Mouse (Mus musculus): ENCODE results near the gene Olfr1097. TPM values are rescaled to one million over a fixed set of nuclear protein-coding genes. Genes with fewer than 3 reads are reported as not detected.

The Olfr1097 gene
- under 1 TPM in 1 of 2 experiments, not detected in 1; 0.17 TPM for polyA plus RNA-seq (2017; shearing (Covaris generic))

DNA sequence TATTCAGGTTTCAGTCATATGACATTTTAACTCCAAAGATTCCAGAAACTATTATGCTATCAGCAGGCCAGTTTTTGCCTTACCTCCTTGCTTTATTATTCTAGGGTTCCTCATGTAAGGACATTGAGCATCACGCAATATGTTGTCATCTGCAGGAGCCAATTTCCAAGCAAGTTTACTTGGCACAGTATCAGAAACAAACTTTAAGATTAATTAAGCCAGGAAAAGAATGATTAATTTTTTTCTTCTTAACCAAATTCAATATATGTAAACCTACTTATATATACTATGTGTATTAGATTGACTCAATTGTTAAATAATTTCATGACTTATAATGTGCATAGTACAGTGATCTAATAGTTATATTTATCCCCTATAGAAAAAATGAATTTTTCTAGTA lies at the start of gene Olfr1097:
Olfr1097 (minus strand) TSS at position 101 of the 400 bp plus-strand sequence.

DNA sequence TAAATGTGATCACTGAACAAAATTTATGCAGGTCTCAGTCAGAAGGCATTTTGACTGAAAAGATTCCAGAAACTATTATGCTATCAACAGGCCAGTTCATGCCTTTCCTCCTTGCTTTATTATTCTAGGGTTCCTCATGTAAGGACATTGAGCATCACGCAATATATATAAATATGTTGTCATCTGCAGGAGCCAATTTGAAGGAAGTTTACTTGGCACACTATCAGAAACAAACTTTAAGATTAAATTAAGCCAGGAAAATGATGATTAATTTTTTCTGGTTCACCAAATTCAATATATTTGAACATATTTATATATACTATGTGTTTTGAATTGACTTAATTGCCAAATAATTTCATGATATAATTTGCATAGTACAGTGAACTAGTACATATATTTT lies 32.4 kb upstream of the Olfr1097 start, which contains the start of gene Olfr1098:
Olfr1098 (minus strand) TSS at position 101 of the 400 bp plus-strand sequence.

DNA sequence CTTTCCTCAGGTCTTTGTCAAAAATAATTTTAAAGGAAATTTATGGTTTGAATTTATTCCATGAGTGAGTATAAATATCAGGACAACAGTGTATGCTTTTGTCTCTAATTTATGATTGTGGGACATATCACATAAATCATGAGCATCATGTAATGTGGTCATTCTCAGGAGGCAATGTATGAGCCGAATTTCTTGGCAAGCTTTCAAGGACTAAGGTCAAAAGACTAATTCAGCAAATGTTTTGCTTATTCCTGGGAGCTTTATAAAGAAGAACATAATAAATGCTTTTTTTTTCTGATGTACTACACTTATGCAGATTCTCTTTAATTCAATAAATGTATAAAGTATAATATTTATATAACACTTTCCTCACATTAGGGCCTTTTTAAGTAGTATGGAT lies 17.3 kb downstream of the Olfr1097 start, which contains the start of gene Gm13723:
Gm13723 (minus strand) TSS at position 101 of the 400 bp plus-strand sequence.

DNA sequence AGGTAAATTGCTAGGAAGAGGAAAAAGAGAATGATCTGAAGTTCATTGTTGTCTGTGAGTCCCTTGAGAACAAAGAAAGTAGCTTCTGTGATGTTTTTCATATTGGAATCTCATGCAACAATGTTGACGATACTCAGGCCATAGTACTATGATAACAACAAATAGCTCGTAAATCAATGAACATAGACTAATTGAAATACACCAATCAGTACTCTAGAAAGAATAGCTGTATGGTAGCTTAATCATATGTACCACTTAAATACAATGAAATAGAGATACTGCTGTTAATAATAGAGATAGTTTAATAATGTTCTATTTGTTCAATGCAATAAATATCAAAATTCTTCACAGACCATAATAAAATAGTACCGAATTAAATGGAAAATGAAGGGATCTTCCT lies 40.4 kb downstream of the Olfr1097 start, which contains the start of gene Olfr1095:
Olfr1095 (minus strand) TSS at position 101 of the 400 bp plus-strand sequence.

Other genes with a start within 250 kb of the Olfr1097 start
- not detected for gene Olfr1085, start 230.2 kb downstream of the Olfr1097 start, polyA plus RNA-seq (2017; shearing (Covaris generic))
- not detected for gene Olfr1086, start 212.1 kb downstream of the Olfr1097 start, polyA plus RNA-seq (2017; shearing (Covaris generic))
- gene Olfr1087, start 193.8 kb downstream of the Olfr1097 start, polyA plus RNA-seq (2017; shearing (Covaris generic)), result not detected
- gene Olfr1089, start 158.5 kb downstream of the Olfr1097 start, polyA plus RNA-seq (2017; shearing (Covaris generic)), result not detected
- gene Olfr1090, start 133.2 kb downstream of the Olfr1097 start, polyA plus RNA-seq (2017; shearing (Covaris generic)), result under 1 TPM in 1 of 2 experiments, not detected in 1; 0.56 TPM
- gene Olfr1093, start 109.7 kb downstream of the Olfr1097 start, polyA plus RNA-seq (2017; shearing (Covaris generic)), result not detected
- not detected for gene Olfr141, start 82.2 kb downstream of the Olfr1097 start, polyA plus RNA-seq (2017; shearing (Covaris generic))
- not detected for gene Olfr1094, start 67.6 kb downstream of the Olfr1097 start, polyA plus RNA-seq (2017; shearing (Covaris generic))
- gene Olfr1095, start 40.5 kb downstream of the Olfr1097 start, polyA plus RNA-seq (2017; shearing (Covaris generic)), result under 1 TPM in 1 of 2 experiments, not detected in 1; 0.57 TPM
- gene Gm13723, start 17.4 kb downstream of the Olfr1097 start, polyA plus RNA-seq (2017; shearing (Covaris generic)), result under 1 TPM; 0.04 to 0.28 TPM
- gene Olfr1098, start 32.3 kb upstream of the Olfr1097 start, polyA plus RNA-seq (2017; shearing (Covaris generic)), result under 1 TPM in 1 of 2 experiments, not detected in 1; 0.37 TPM
- gene Olfr1099, start 68.5 kb upstream of the Olfr1097 start, polyA plus RNA-seq (2017; shearing (Covaris generic)), result not detected
- not detected for gene Olfr1100, start 87.7 kb upstream of the Olfr1097 start, polyA plus RNA-seq (2017; shearing (Covaris generic))
- gene Olfr1101, start 99.0 kb upstream of the Olfr1097 start, polyA plus RNA-seq (2017; shearing (Covaris generic)), result not detected
- not detected for gene Olfr1102, start 106.2 kb upstream of the Olfr1097 start, polyA plus RNA-seq (2017; shearing (Covaris generic))
- gene Olfr1104, start 134.9 kb upstream of the Olfr1097 start, polyA plus RNA-seq (2017; shearing (Covaris generic)), result not detected
- gene Olfr1105, start 144.3 kb upstream of the Olfr1097 start, polyA plus RNA-seq (2017; shearing (Covaris generic)), result under 1 TPM; 0.11 TPM
- under 1 TPM in 1 of 2 experiments, not detected in 1; 0.18 TPM for gene Olfr1106, start 160.1 kb upstream of the Olfr1097 start, polyA plus RNA-seq (2017; shearing (Covaris generic))
- gene Olfr1107, start 183.6 kb upstream of the Olfr1097 start, polyA plus RNA-seq (2017; shearing (Covaris generic)), result not detected
- gene Olfr1109, start 203.8 kb upstream of the Olfr1097 start, polyA plus RNA-seq (2017; shearing (Covaris generic)), result under 1 TPM in 1 of 2 experiments, not detected in 1; 0.23 TPM
- gene Olfr259, start 222.4 kb upstream of the Olfr1097 start, polyA plus RNA-seq (2017; shearing (Covaris generic)), result not detected
- not detected for gene Olfr1110, start 248.1 kb upstream of the Olfr1097 start, polyA plus RNA-seq (2017; shearing (Covaris generic))

Measured in activated CD4-positive, CD25-positive, alpha-beta regulatory T cell (primary cell).